Mouse (Mus musculus) right cerebral cortex, postnatal 36 days (tissue): ENCODE data around the gene Tyrp1.

ENCODE experiments used
- DNase-seq, 2 experiments: peaks; one replicate each; pipeline ENCODE4 v3.0.0; 2022; ENCODE audit warnings: low spot score in 2 of 2, mixed read lengths in 1 of 2

The Tyrp1 gene

GRCm38 (mm10) chr4:80895278-80895894, 61.5 kb downstream of the Tyrp1 start:
- no peak for DNase-seq
